8 mouse cellular contexts compared by ENCODE assay signal in the genomic region with DNA sequence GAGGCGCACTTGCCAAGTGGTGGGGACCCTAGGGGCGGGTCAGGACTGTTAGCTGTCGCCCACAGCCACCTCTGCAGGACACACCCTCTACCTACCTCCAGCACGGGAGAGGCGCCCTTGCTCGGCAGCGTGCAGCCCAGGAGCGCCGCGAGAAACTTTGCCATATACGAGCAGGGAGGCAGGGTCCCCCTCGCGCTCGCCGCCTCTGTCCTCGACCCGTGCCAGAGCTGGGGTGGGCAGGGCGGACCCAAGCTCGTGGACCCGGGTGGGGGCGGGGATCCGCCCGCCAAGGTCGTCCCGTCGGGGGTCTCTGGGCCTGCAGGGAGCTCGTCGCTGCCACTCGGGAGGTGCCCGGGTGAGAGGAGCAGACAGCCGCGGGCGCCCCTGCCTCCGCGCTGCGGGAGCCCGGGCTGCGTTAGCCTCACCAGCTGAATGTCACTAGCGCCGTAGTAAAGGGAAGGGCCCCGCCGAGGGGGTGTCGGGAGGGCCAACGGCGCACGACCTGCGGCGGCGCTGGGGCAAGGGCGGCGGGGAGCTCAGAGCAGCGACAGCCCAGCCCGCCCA. TPM values are rescaled to one million over a fixed set of nuclear protein-coding genes. Genes with fewer than 3 reads are reported as not detected.
A peak's percentile ranks its signal among the peaks of the same experiment; 100 is the strongest.
DNase-seq lines count a peak whose midpoint lies in the region; ATAC-seq lines count a peak whose summit lies in the region.

A gene (minus strand): TSS at position 417 of the 564 bp plus-strand sequence.

- peak within 1 kb of the TSS; percentile 68 for H3K9ac ChIP-seq in hindbrain, embryonic 12.5 days

- DNase-seq in adrenal gland, adult 18-20 months (ENCODE audit: low spot score in 2 of 2) = peak; percentile 72 to 74
- DNase-seq in cerebellum, postnatal 25 days = peak; percentile 78 to 88
- peak; percentile 59 to 62 for DNase-seq in frontal cortex, postnatal 36 days (ENCODE audit: low spot score in 2 of 2)
- DNase-seq in layer of hippocampus, postnatal 25 days (ENCODE audit: extremely low spot score in 1 of 2, low spot score in 1 of 2) = peak; percentile 47 to 68
- DNase-seq in lung, postnatal 14 days = peak; percentile 73
- peak; percentile 96 for DNase-seq in retina, postnatal 1 day
- peak; percentile 33 to 54 for DNase-seq in urinary bladder, postnatal 36 days (ENCODE audit: low spot score in 2 of 2)

- peaks cover 29% of the 10 kb centered on the region for H3K27me3 ChIP-seq in hindbrain, embryonic 12.5 days

- H3K27ac ChIP-seq in hindbrain, embryonic 12.5 days = peak within 1 kb of the TSS; percentile 76

- H3K9me3 ChIP-seq in hindbrain, embryonic 12.5 days (replicated peaks) = no peaks in the 10 kb centered on the region

- peak within 1 kb of the TSS; percentile 100 for H3K4me2 ChIP-seq in hindbrain, embryonic 12.5 days (replicated peaks)

- peak within 1 kb of the TSS; percentile 63 for H3K4me3 ChIP-seq in hindbrain, embryonic 12.5 days

- no peaks in the 10 kb centered on the region for H3K36me3 ChIP-seq in hindbrain, embryonic 12.5 days

- peaks cover 17% of the 10 kb centered on the region for H3K4me1 ChIP-seq in hindbrain, embryonic 12.5 days

- under 1% methylated on average over 46 of the region's 53 CpGs for WGBS in hindbrain, embryonic 12.5 days

- ATAC-seq in hindbrain, embryonic 12.5 days (ENCODE audit: low FRiP score) = peak; percentile 94

RNA-seq across cellular contexts. Expression of the gene that starts here (rescaled TPM):
- 10 to 100 TPM; 10.4 to 13.3 TPM for total RNA-seq in adrenal gland, adult 18-20 months (2021)
- polyA plus RNA-seq in hindbrain, embryonic 12.5 days (2016; fragmentation: Nextera tagmentation; extraction: Ambion mirVana) = 25.9 and 30.5 TPM in 2 replicates
- 10 to 100 TPM; 15.9 to 17.6 TPM for total RNA-seq in layer of hippocampus, postnatal 25 days (2021)

Comparison
In these comparisons a context has a peak if more than half of its experiments do, and no peak if none do; other contexts are left out.
1. Peak in every context shown above with its lines: DNase-seq, ATAC-seq, H3K4me3 ChIP-seq and H3K27ac ChIP-seq.
2. DNase-seq: peak in every context shown above with its lines; median percentile 96 in retina, postnatal 1 day; 83 in cerebellum, postnatal 25 days; 73 in adrenal gland, adult 18-20 months; 73 in lung, postnatal 14 days; 60 in frontal cortex, postnatal 36 days; 58 in layer of hippocampus, postnatal 25 days; 44 in urinary bladder, postnatal 36 days.